22 mouse cellular contexts compared by ENCODE assay signal in the genomic region with DNA sequence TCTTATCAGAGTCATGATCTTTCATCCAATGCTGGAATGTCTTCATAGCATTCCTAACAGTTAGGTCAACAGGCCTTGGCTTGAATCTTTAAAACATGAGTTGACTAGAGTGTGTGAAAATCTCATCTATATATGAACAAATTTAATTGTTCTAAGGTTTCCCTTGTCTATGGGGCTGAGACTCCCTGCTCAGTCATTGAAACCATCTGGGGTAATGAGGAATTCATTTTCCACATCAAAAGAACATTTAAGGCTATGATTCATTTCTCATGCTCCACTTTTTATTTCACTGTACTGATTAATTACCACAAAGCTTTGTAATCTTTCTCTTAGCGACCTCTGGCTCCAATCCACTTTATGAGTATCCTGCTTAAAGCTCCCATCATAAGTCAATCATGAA.
DNase-seq lines count a peak whose midpoint lies in the region; ATAC-seq and TF ChIP-seq lines count a peak whose summit lies in the region.
"Had no signal": no experiment of that assay in that cellular context is flagged by ENCODE, and none has a peak within 500 bp of the region (broad histone marks: within the 10 kb centered on the region; RNA-seq: fewer than 3 reads in every experiment).

No protein-coding gene starts in this region.

- H3K4me2 ChIP-seq in embryonic facial prominence, embryonic 14.5 days (ENCODE audit: low read depth, low read length): no peak overlapping the region
- no peak overlapping the region for H3K4me2 ChIP-seq in kidney, postnatal 0 days (ENCODE audit: low read length)
- H3K4me2 ChIP-seq: embryonic facial prominence, embryonic 12.5 days; heart, embryonic 11.5 days; hindbrain, embryonic 12.5 days; hindbrain, embryonic 15.5 days had no signal

- POLR2A ChIA-PET in Patski (lab: Charles Lee): no interaction called here

- H3K9ac ChIP-seq in embryonic facial prominence, embryonic 14.5 days (ENCODE audit: low read depth, low read length): no peak overlapping the region
- no peak overlapping the region for H3K9ac ChIP-seq in kidney, postnatal 0 days (ENCODE audit: low read depth, low read length)
- H3K9ac ChIP-seq: embryonic facial prominence, embryonic 12.5 days; forebrain, postnatal 0 days; hindbrain, embryonic 12.5 days; hindbrain, embryonic 15.5 days had no signal

- H3K9me3 ChIP-seq in embryonic facial prominence, embryonic 14.5 days (ENCODE audit: control insufficient read depth, low read length): no peaks in the 10 kb centered on the region
- H3K9me3 ChIP-seq in embryonic facial prominence, embryonic 10.5 days: no peaks in the 10 kb centered on the region
- no peaks in the 10 kb centered on the region for H3K9me3 ChIP-seq in kidney, postnatal 0 days (replicated peaks; ENCODE audit: low read length)
- H3K9me3 ChIP-seq: embryonic facial prominence, embryonic 12.5 days; hindbrain, embryonic 12.5 days; hindbrain, embryonic 15.5 days had no signal

- H3K4me3 ChIP-seq in embryonic facial prominence, embryonic 14.5 days (ENCODE audit: low read depth, low read length): no peak overlapping the region
- no peak overlapping the region for H3K4me3 ChIP-seq in embryonic facial prominence, embryonic 10.5 days
- no peak overlapping the region for H3K4me3 ChIP-seq in kidney, postnatal 0 days (replicated peaks; ENCODE audit: low read depth, low read length)
- H3K4me3 ChIP-seq: embryonic facial prominence, embryonic 12.5 days; gastrocnemius, adult 2 months; hindbrain, embryonic 12.5 days; hindbrain, embryonic 15.5 days had no signal

- H3K4me1 ChIP-seq in embryonic facial prominence, embryonic 14.5 days (ENCODE audit: control insufficient read depth, insufficient read depth, low read length): no peaks in the 10 kb centered on the region
- no peaks in the 10 kb centered on the region for H3K4me1 ChIP-seq in embryonic facial prominence, embryonic 10.5 days
- H3K4me1 ChIP-seq in kidney, postnatal 0 days (replicated peaks; ENCODE audit: insufficient read depth, low read length): no peaks in the 10 kb centered on the region
- H3K4me1 ChIP-seq: embryonic facial prominence, embryonic 12.5 days; hindbrain, embryonic 12.5 days; hindbrain, embryonic 15.5 days had no signal

- CTCF ChIA-PET in Patski (lab: Charles Lee): interaction anchor here (1.2 kb wide), 1 partner anchor 12 kb away, joined by 4 read pairs; no protein-coding TSS in a partner anchor

- no peak; the same call in 1 of the 2 replicates for ATAC-seq in embryonic facial prominence, embryonic 14.5 days (ENCODE audit: low read depth)
- no peak for ATAC-seq in kidney, postnatal 0 days (replicated peaks; ENCODE audit: low FRiP score, low read depth)
- peak; percentile 69 for ATAC-seq in Patski
- ATAC-seq: CD4-positive, CD25-positive, alpha-beta regulatory T cell, adult 4 months; forebrain, embryonic 14.5 days; forebrain, postnatal 0 days had no signal

- no peaks in the 10 kb centered on the region for H3K36me3 ChIP-seq in embryonic facial prominence, embryonic 14.5 days (ENCODE audit: control insufficient read depth, insufficient read depth, low read length)
- H3K36me3 ChIP-seq in embryonic facial prominence, embryonic 10.5 days (replicated peaks): no peaks in the 10 kb centered on the region
- H3K36me3 ChIP-seq in kidney, postnatal 0 days (ENCODE audit: insufficient read depth, low read length): no peaks in the 10 kb centered on the region
- H3K36me3 ChIP-seq: embryonic facial prominence, embryonic 12.5 days; hindbrain, embryonic 12.5 days; hindbrain, embryonic 15.5 days had no signal

- H3K27me3 ChIP-seq in embryonic facial prominence, embryonic 14.5 days (replicated peaks; ENCODE audit: control insufficient read depth, insufficient read depth, low read length): no peaks in the 10 kb centered on the region
- no peaks in the 10 kb centered on the region for H3K27me3 ChIP-seq in embryonic facial prominence, embryonic 10.5 days (replicated peaks; ENCODE audit: low read depth, poor library complexity, severe bottlenecking)
- H3K27me3 ChIP-seq in kidney, postnatal 0 days (ENCODE audit: insufficient read depth, low read length): no peaks in the 10 kb centered on the region
- no peaks in the 10 kb centered on the region for H3K27me3 ChIP-seq in Patski
- H3K27me3 ChIP-seq: embryonic facial prominence, embryonic 12.5 days; hindbrain, embryonic 12.5 days; hindbrain, embryonic 15.5 days had no signal

- no peak for TF ChIP-seq CTCF in kidney, postnatal 0 days (IDR thresholded peaks at IDR 0.05; ENCODE audit: low read depth)
- no peak for TF ChIP-seq CTCF in Patski (IDR thresholded peaks at IDR 0.05)

- H3K27ac ChIP-seq in embryonic facial prominence, embryonic 14.5 days (replicated peaks; ENCODE audit: low read depth, low read length): no peak overlapping the region
- no peak overlapping the region for H3K27ac ChIP-seq in embryonic facial prominence, embryonic 10.5 days (replicated peaks)
- H3K27ac ChIP-seq in kidney, postnatal 0 days: no peak overlapping the region
- H3K27ac ChIP-seq: embryonic facial prominence, embryonic 12.5 days; gastrocnemius, adult 2 months; hindbrain, embryonic 12.5 days; hindbrain, embryonic 15.5 days had no signal

- in situ Hi-C loops in Patski (cut with MboI; ENCODE audit: low pct_unique_long_range_greater_than_20kb): loop anchor here (5.0 kb wide), 1 partner anchor 188 kb away; no protein-coding TSS in a partner anchor

- 66% methylated on average over 1 of the region's 1 CpGs for WGBS in embryonic facial prominence, embryonic 14.5 days
- WGBS in embryonic facial prominence, embryonic 10.5 days: 86% methylated on average over 1 of the region's 1 CpGs
- WGBS in kidney, postnatal 0 days: 61% methylated on average over 1 of the region's 1 CpGs

- DNase-seq in embryonic facial prominence, embryonic 14.5 days (ENCODE audit: low spot score): peak; percentile 54
- no peak for DNase-seq in embryonic facial prominence, embryonic 10.5 days (ENCODE audit: low spot score)
- DNase-seq in kidney, postnatal 0 days (ENCODE audit: low spot score): peak; percentile 81
- DNase-seq in kidney, adult 11 months: no peak
- DNase-seq in 3T3-L1 (ENCODE audit: low read depth, low spot score) (peak; percentile 9), Patski (ENCODE audit: low read depth, low spot score) (peak; percentile 49)
- DNase-seq in thymus, postnatal 14 days: no peak
- no peak for DNase-seq in layer of hippocampus, adult 18-20 months (ENCODE audit: low spot score in 2 of 2)
- DNase-seq: adrenal gland, postnatal 14 days; cerebellum, adult 11-12 months; cerebellum, adult 8-10 months; cerebellum, postnatal 10 days; cerebellum, postnatal 36 days; forebrain, postnatal 0 days; gastrocnemius, adult 2 months; gastrocnemius, postnatal 14 days had no signal

Comparison
In these comparisons a context has a peak if more than half of its experiments do, and no peak if none do; other contexts are left out.
1. DNase-seq: peak in embryonic facial prominence, embryonic 14.5 days (single experiment), kidney, postnatal 0 days (single experiment), 3T3-L1 (single experiment) and Patski (single experiment); none in embryonic facial prominence, embryonic 10.5 days (single experiment), kidney, adult 11 months (single experiment), thymus, postnatal 14 days (single experiment) and layer of hippocampus, adult 18-20 months (0 of 2).